Mouse (Mus musculus): ENCODE measurements at regions not wholly inside any gene's neighbourhood (a gene's known extent, or its start where the extent isn't known, plus 50 kb on each side); places are given as distances from the start of the nearest gene placed in this dataset.

- H3K4me1 ChIP-seq (ENCODE audit: control insufficient read depth, insufficient read depth, low read length) = no peaks in the 10 kb centered on the region
- WGBS = 89% methylated on average over 2 of the region's 2 CpGs
- no peak overlapping the region for H3K27ac ChIP-seq (ENCODE audit: insufficient read depth, low read depth, low read length)
- TF ChIP-seq CTCF (IDR thresholded peaks at IDR 0.05; ENCODE audit: insufficient read depth, low read depth, low read length) (no peak), POLR2A (IDR thresholded peaks at IDR 0.05; ENCODE audit: insufficient read depth, low read depth, low read length) (no peak)
- no peak overlapping the region for H3K4me3 ChIP-seq (ENCODE audit: insufficient read depth, low read depth, low read length)
Observed at GRCm38 (mm10) chr12:15713623-15714022, 103.1 kb downstream of the Trib2 start.

GRCm38 (mm10) chr12:15707570-15708095 lies 109.1 kb downstream of the Trib2 start:
- no peak overlapping the region for H3K4me3 ChIP-seq (ENCODE audit: insufficient read depth, low read depth, low read length)
- no peak overlapping the region for H3K27ac ChIP-seq (ENCODE audit: insufficient read depth, low read depth, low read length)
- 0 out of 2 replicates have a peak, but pooled peaks cover 2% of the 10 kb centered on the region for H3K4me1 ChIP-seq (ENCODE audit: control insufficient read depth, insufficient read depth, low read length)
- TF ChIP-seq CTCF (IDR thresholded peaks at IDR 0.05; ENCODE audit: insufficient read depth, low read depth, low read length) (no peak), POLR2A (IDR thresholded peaks at IDR 0.05; ENCODE audit: insufficient read depth, low read depth, low read length) (no peak)
- 71% methylated on average over 6 of the region's 6 CpGs for WGBS

- no peak for TF ChIP-seq POLR2A (IDR thresholded peaks at IDR 0.05; ENCODE audit: insufficient read depth, low read depth, low read length)
- no peak for TF ChIP-seq CTCF (IDR thresholded peaks at IDR 0.05; ENCODE audit: insufficient read depth, low read depth, low read length)
Observed at GRCm38 (mm10) chr12:15704412-15704811, 112.3 kb downstream of the Trib2 start.

GRCm38 (mm10) chr12:15702137-15702536 lies 114.6 kb downstream of the Trib2 start:
- H3K4me3 ChIP-seq (ENCODE audit: insufficient read depth, low read depth, low read length) = no peak overlapping the region
- H3K4me1 ChIP-seq (ENCODE audit: control insufficient read depth, insufficient read depth, low read length) = 0 out of 2 replicates have a peak, but pooled peaks cover 7% of the 10 kb centered on the region
- TF ChIP-seq POLR2A (IDR thresholded peaks at IDR 0.05; ENCODE audit: insufficient read depth, low read depth, low read length) (no peak), CTCF (IDR thresholded peaks at IDR 0.05; ENCODE audit: insufficient read depth, low read depth, low read length) (no peak)
- H3K27ac ChIP-seq (ENCODE audit: insufficient read depth, low read depth, low read length) = no peak overlapping the region
- 100% methylated on average over 1 of the region's 1 CpGs for WGBS

More at GRCm38 (mm10) chr12:15704412-15704811, 112.3 kb downstream of the Trib2 start:
- Histone ChIP-seq H3K27ac (ENCODE audit: insufficient read depth, low read depth, low read length) (no peak overlapping the region), H3K4me3 (ENCODE audit: insufficient read depth, low read depth, low read length) (no peak overlapping the region), H3K4me1 (ENCODE audit: control insufficient read depth, insufficient read depth, low read length) (0 out of 2 replicates have a peak, but pooled peaks cover 2% of the 10 kb centered on the region)
- 36% methylated on average over 5 of the region's 5 CpGs for WGBS

- TF ChIP-seq POLR2A (IDR thresholded peaks at IDR 0.05; ENCODE audit: insufficient read depth, low read depth, low read length) = no peak
- no peak for TF ChIP-seq CTCF (IDR thresholded peaks at IDR 0.05; ENCODE audit: insufficient read depth, low read depth, low read length)
- no peak overlapping the region for H3K27ac ChIP-seq (ENCODE audit: insufficient read depth, low read depth, low read length)
- H3K4me3 ChIP-seq (ENCODE audit: insufficient read depth, low read depth, low read length) = no peak overlapping the region
- 0 out of 2 replicates have a peak, but pooled peaks cover 5% of the 10 kb centered on the region for H3K4me1 ChIP-seq (ENCODE audit: control insufficient read depth, insufficient read depth, low read length)
- 24% methylated on average over 4 of the region's 4 CpGs for WGBS
Observed at GRCm38 (mm10) chr12:15698829-15699228, 117.9 kb downstream of the Trib2 start.

- WGBS = 76% methylated on average over 6 of the region's 6 CpGs
- no peak for TF ChIP-seq CTCF (IDR thresholded peaks at IDR 0.05; ENCODE audit: insufficient read depth, low read depth, low read length)
- TF ChIP-seq POLR2A (IDR thresholded peaks at IDR 0.05; ENCODE audit: insufficient read depth, low read depth, low read length) = no peak
- Histone ChIP-seq H3K4me1 (ENCODE audit: control insufficient read depth, insufficient read depth, low read length) (0 out of 2 replicates have a peak, but pooled peaks cover 5% of the 10 kb centered on the region), H3K27ac (ENCODE audit: insufficient read depth, low read depth, low read length) (no peak overlapping the region), H3K4me3 (ENCODE audit: insufficient read depth, low read depth, low read length) (no peak overlapping the region)
Observed at GRCm38 (mm10) chr12:15698042-15698771, 118.5 kb downstream of the Trib2 start.

- Histone ChIP-seq H3K27ac (ENCODE audit: insufficient read depth, low read depth, low read length) (no peak overlapping the region), H3K4me3 (ENCODE audit: insufficient read depth, low read depth, low read length) (no peak overlapping the region), H3K4me1 (ENCODE audit: control insufficient read depth, insufficient read depth, low read length) (no peaks in the 10 kb centered on the region)
- no peak for TF ChIP-seq POLR2A (IDR thresholded peaks at IDR 0.05; ENCODE audit: insufficient read depth, low read depth, low read length)
- no peak for TF ChIP-seq CTCF (IDR thresholded peaks at IDR 0.05; ENCODE audit: insufficient read depth, low read depth, low read length)
- 61% methylated on average over 2 of the region's 2 CpGs for WGBS
Observed at GRCm38 (mm10) chr12:15688342-15688741, 128.4 kb downstream of the Trib2 start.

- 83% methylated on average over 5 of the region's 5 CpGs for WGBS
Observed at GRCm38 (mm10) chr12:15684311-15684710, 132.4 kb downstream of the Trib2 start.

GRCm38 (mm10) chr12:15681678-15682355 lies 134.9 kb downstream of the Trib2 start:
- no peaks in the 10 kb centered on the region for H3K4me1 ChIP-seq (ENCODE audit: control insufficient read depth, insufficient read depth, low read length)
- TF ChIP-seq CTCF (IDR thresholded peaks at IDR 0.05; ENCODE audit: insufficient read depth, low read depth, low read length) = no peak
- no peak overlapping the region for H3K4me3 ChIP-seq (ENCODE audit: insufficient read depth, low read depth, low read length)
- H3K27ac ChIP-seq (ENCODE audit: insufficient read depth, low read depth, low read length) = no peak overlapping the region
- WGBS = 26% methylated on average over 5 of the region's 5 CpGs

More at GRCm38 (mm10) chr12:15684311-15684710, 132.4 kb downstream of the Trib2 start:
- no peak overlapping the region for H3K27ac ChIP-seq (ENCODE audit: insufficient read depth, low read depth, low read length)
- no peaks in the 10 kb centered on the region for H3K4me1 ChIP-seq (ENCODE audit: control insufficient read depth, insufficient read depth, low read length)
- TF ChIP-seq CTCF (IDR thresholded peaks at IDR 0.05; ENCODE audit: insufficient read depth, low read depth, low read length) = no peak
- TF ChIP-seq POLR2A (IDR thresholded peaks at IDR 0.05; ENCODE audit: insufficient read depth, low read depth, low read length) = no peak
- H3K4me3 ChIP-seq (ENCODE audit: insufficient read depth, low read depth, low read length) = no peak overlapping the region
